In the genomic region with DNA sequence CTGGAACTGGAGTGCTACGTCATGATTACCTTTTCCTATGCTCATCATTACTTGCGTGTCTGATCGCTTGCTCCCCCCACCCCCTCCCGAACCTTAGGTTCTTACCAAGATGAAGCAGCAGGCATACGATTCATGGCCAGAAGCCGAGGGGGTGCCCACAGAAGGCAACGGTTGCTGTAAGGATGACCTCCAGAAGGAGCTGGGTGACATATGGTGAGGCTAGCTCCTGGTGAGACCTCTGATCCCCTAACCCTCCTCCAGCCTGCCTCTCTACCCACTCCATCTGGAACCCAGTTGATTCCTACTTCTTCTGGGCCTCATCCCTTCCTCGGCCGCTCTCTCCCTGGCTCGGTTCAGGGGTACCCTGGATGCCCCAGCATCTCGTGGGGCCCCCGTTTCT, we compare ENCODE assay signal across 26 mouse cellular contexts.
"Had no signal": no experiment of that assay in that cellular context is flagged by ENCODE, and none has a peak within 500 bp of the region (broad histone marks: within the 10 kb centered on the region; RNA-seq: fewer than 3 reads in every experiment).

No protein-coding gene starts in this region.

- H3K9ac ChIP-seq: heart, embryonic 15.5 days; hindbrain, embryonic 13.5 days; hindbrain, embryonic 15.5 days; intestine, embryonic 15.5 days; kidney, embryonic 15.5 days; limb, embryonic 13.5 days; limb, embryonic 15.5 days; liver, embryonic 12.5 days; liver, embryonic 14.5 days had no signal

- H3K36me3 ChIP-seq: heart, embryonic 13.5 days; heart, embryonic 15.5 days; hindbrain, embryonic 15.5 days; intestine, embryonic 15.5 days; kidney, embryonic 15.5 days; limb, embryonic 13.5 days; limb, embryonic 15.5 days; liver, embryonic 12.5 days had no signal

- H3K4me3 ChIP-seq: heart, adult 2 months; heart, embryonic 13.5 days; heart, embryonic 15.5 days; hindbrain, embryonic 13.5 days; hindbrain, embryonic 15.5 days; intestine, embryonic 15.5 days; kidney, embryonic 15.5 days; limb, embryonic 13.5 days; limb, embryonic 15.5 days; liver, embryonic 12.5 days had no signal

- H3K9me3 ChIP-seq: heart, embryonic 13.5 days; heart, embryonic 15.5 days; hindbrain, embryonic 13.5 days; hindbrain, embryonic 15.5 days; intestine, embryonic 15.5 days; kidney, embryonic 15.5 days; limb, embryonic 13.5 days; limb, embryonic 15.5 days; liver, embryonic 12.5 days had no signal

- H3K27me3 ChIP-seq: heart, embryonic 15.5 days; hindbrain, embryonic 13.5 days; hindbrain, embryonic 15.5 days; intestine, embryonic 15.5 days; kidney, embryonic 15.5 days; limb, embryonic 15.5 days had no signal

- H3K4me2 ChIP-seq: heart, embryonic 11.5 days; heart, embryonic 13.5 days; heart, embryonic 15.5 days; hindbrain, embryonic 13.5 days; hindbrain, embryonic 15.5 days; intestine, embryonic 15.5 days; limb, embryonic 13.5 days; limb, embryonic 15.5 days; liver, embryonic 12.5 days had no signal

- ATAC-seq: hindbrain, postnatal 0 days; intestine, embryonic 15.5 days; liver, embryonic 12.5 days had no signal

- H3K27ac ChIP-seq: heart, adult 2 months; heart, embryonic 13.5 days; heart, embryonic 15.5 days; hindbrain, embryonic 13.5 days; hindbrain, embryonic 15.5 days; hindbrain, postnatal 0 days; intestine, embryonic 15.5 days; kidney, embryonic 15.5 days; kidney, postnatal 0 days; limb, embryonic 13.5 days; limb, embryonic 15.5 days; liver, embryonic 12.5 days; liver, embryonic 14.5 days had no signal

- DNase-seq: gastrocnemius, postnatal 14 days; gastrocnemius, postnatal 36 days; heart, adult 2 months; heart, postnatal 14 days; heart, postnatal 36 days; kidney, adult 11 months; kidney, adult 2 months; kidney, adult 9 months; kidney, postnatal 14 days; kidney, postnatal 36 days; layer of hippocampus, adult 9-11 months; layer of hippocampus, postnatal 36 days; left cerebral cortex, postnatal 4 days had no signal
